Mouse (Mus musculus) brain, embryonic 14.5 days (tissue): Measurements from ENCODE around the gene Rassf5. TPM values are rescaled to one million over a fixed set of nuclear protein-coding genes. Genes with fewer than 3 reads are reported as not detected.
"Not testable (repeated sequence)": the region's sequence is repeated elsewhere in the genome, so short reads cannot be mapped to it uniquely, and the experiment has no call there.

ENCODE experiments used
- DNase-seq: peaks from one replicate; pipeline ENCODE4 v3.0.0-alpha.2; 2011; ENCODE audit warnings: low read depth
- CTCF ChIP-seq: fragments of 200-500 bp; IDR thresholded peaks from 2 replicates; pipeline ENCODE4 v1.5.1; 2012; ENCODE audit warnings: inconsistent platforms, mild to moderate bottlenecking, moderate library complexity, borderline replicate concordance; ENCODE audit not compliant: insufficient read depth, insufficient read length; ENCODE audit errors: extremely low read depth
- POLR2A ChIP-seq: fragments of 200-500 bp; IDR thresholded peaks from 2 replicates; pipeline ENCODE4 v1.6.1; 2012; ENCODE audit warnings: mild to moderate bottlenecking, inconsistent platforms, borderline replicate concordance; ENCODE audit not compliant: poor library complexity, insufficient read depth, insufficient read length, severe bottlenecking; ENCODE audit errors: extremely low read depth
- polyA plus RNA-seq: library from polyadenylated mRNA; depleted of rRNA; stranded (reverse); fragments of >200 nt; gene quantifications from 2 replicates; pipeline ENCODE4 v1.2.3, GENCODE M21; 2012

The Rassf5 gene
- polyA plus RNA-seq, 1 experiment: 3.3 TPM

GRCm38 (mm10) chr1:131181642-131182527 is 63.2 kb downstream of the Rassf5 start:
- no peak for TF ChIP-seq POLR2A
- TF ChIP-seq CTCF: peak; percentile 94
- DNase-seq: peak; percentile 92

GRCm38 (mm10) chr1:131180386-131180785 is 64.7 kb downstream of the Rassf5 start:
- TF ChIP-seq POLR2A (no peak), CTCF (no peak)

GRCm38 (mm10) chr1:131178083-131178482 is 67.0 kb downstream of the Rassf5 start:
- DNase-seq: no peak
- TF ChIP-seq POLR2A: no peak
- no peak for TF ChIP-seq CTCF

More at GRCm38 (mm10) chr1:131180386-131180785, 64.7 kb downstream of the Rassf5 start:
- DNase-seq: no peak

GRCm38 (mm10) chr1:131177249-131177648 is 67.8 kb downstream of the Rassf5 start:
- TF ChIP-seq CTCF (no peak), POLR2A (no peak)
- no peak for DNase-seq

GRCm38 (mm10) chr1:131175819-131176218 is 69.2 kb downstream of the Rassf5 start:
- TF ChIP-seq POLR2A (no peak), CTCF (no peak)
- DNase-seq: no peak

- DNase-seq: no peak
Measured at GRCm38 (mm10) chr1:131175189-131175588, 69.9 kb downstream of the Rassf5 start.

GRCm38 (mm10) chr1:131174299-131174861 is 70.7 kb downstream of the Rassf5 start:
- TF ChIP-seq POLR2A (no peak), CTCF (no peak)
- DNase-seq: no peak

More at GRCm38 (mm10) chr1:131175189-131175588, 69.9 kb downstream of the Rassf5 start:
- no peak for TF ChIP-seq CTCF
- TF ChIP-seq POLR2A: no peak

GRCm38 (mm10) chr1:131173809-131174208 is 71.2 kb downstream of the Rassf5 start:
- no peak for TF ChIP-seq POLR2A
- no peak for TF ChIP-seq CTCF

GRCm38 (mm10) chr1:131173001-131173400 is 72.1 kb downstream of the Rassf5 start:
- DNase-seq: no peak
- TF ChIP-seq POLR2A (no peak), CTCF (no peak)

More at GRCm38 (mm10) chr1:131173809-131174208, 71.2 kb downstream of the Rassf5 start:
- no peak for DNase-seq

GRCm38 (mm10) chr1:131167612-131168011 is 77.4 kb downstream of the Rassf5 start:
- no peak for DNase-seq
- TF ChIP-seq CTCF (no peak), POLR2A (no peak)

GRCm38 (mm10) chr1:131164427-131164826 is 80.6 kb downstream of the Rassf5 start:
- TF ChIP-seq POLR2A: no peak
- no peak for TF ChIP-seq CTCF

GRCm38 (mm10) chr1:131161091-131161490 is 84.0 kb downstream of the Rassf5 start:
- TF ChIP-seq CTCF (no peak), POLR2A (no peak)
- DNase-seq: no peak

More at GRCm38 (mm10) chr1:131164427-131164826, 80.6 kb downstream of the Rassf5 start:
- no peak for DNase-seq

GRCm38 (mm10) chr1:131159573-131160327 is 85.3 kb downstream of the Rassf5 start:
- DNase-seq: not testable (repeated sequence)
